ENCODE assay signal across 16 mouse cellular contexts in the genomic region with DNA sequence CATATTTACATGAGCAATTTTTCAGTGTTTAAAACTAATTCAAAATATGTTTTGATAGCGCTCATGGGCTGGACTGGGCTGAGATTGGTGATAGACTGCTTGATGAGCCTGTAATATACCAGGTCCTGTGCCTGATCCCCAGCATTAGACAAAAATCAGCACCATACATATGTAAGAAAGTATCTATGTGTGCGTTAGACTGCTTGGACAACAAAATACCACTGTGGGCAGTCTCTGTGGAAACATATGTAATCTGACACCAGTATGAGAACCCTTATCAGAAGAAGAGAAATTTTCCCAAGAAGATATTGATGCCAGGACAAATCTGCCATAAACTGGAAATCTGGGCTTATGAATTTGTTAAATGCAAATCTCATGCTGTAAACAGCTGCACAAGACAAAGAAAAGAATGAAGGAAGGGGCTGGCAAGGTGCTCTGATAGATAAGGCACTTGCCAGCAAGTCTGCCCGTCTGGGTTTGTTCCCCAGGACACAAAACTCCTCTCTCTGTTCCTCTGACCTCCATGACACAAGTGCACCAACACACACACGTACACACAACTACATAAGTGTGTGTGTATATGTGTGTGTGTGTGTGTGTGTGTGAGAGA. TPM values are rescaled to one million over a fixed set of nuclear protein-coding genes. Genes with fewer than 3 reads are reported as not detected.
DNase-seq lines count a peak whose midpoint lies in the region; ATAC-seq and TF ChIP-seq lines count a peak whose summit lies in the region.
"Had no signal": no experiment of that assay in that cellular context is flagged by ENCODE, and none has a peak within 500 bp of the region (broad histone marks: within the 10 kb centered on the region; RNA-seq: fewer than 3 reads in every experiment).

No protein-coding gene starts in this region.

- DNase-seq in heart, adult 8-10 months (ENCODE audit: low spot score) = no peak
- DNase-seq in thymus, adult 2 months = no peak
- no peak for DNase-seq in thymus, postnatal 4 days
- no peak for DNase-seq in left cerebral cortex, postnatal 14 days (ENCODE audit: low spot score in 2 of 2)
- DNase-seq: adrenal gland, postnatal 14 days; cerebellum, postnatal 36 days; lung, embryonic 14.5 days had no signal

- 33% methylated on average over 4 of the region's 4 CpGs for WGBS in heart, embryonic 14.5 days
- 50% methylated on average over 4 of the region's 4 CpGs for WGBS in thymus, adult 2 months
- 46% methylated on average over 4 of the region's 4 CpGs for WGBS in small intestine, adult 2 months

- ATAC-seq in heart, embryonic 14.5 days (ENCODE audit: insufficient number of reproducible peaks, insufficient read depth, low FRiP score, low read depth) = no peak
- ATAC-seq in granulocyte monocyte progenitor cell, adult 5-6 weeks (replicated peaks; ENCODE audit: poor library complexity, severe bottlenecking) = no peak
- ATAC-seq: midbrain, embryonic 13.5 days had no signal

- H3K9ac ChIP-seq in heart, embryonic 14.5 days (ENCODE audit: low read length) = peak overlapping the region; percentile 30
- H3K9ac ChIP-seq: embryonic facial prominence, embryonic 12.5 days; intestine, embryonic 15.5 days; lung, embryonic 14.5 days; midbrain, embryonic 13.5 days; neural tube, embryonic 13.5 days had no signal

- peak overlapping the region; percentile 41 to 71 for H3K27ac ChIP-seq in heart, embryonic 14.5 days (replicated peaks in 1 of 2; ENCODE audit: control insufficient read depth in 1 of 2, insufficient read depth in 1 of 2, low read depth in 2 of 2, low read length in 2 of 2)
- peak overlapping the region; percentile 2 for H3K27ac ChIP-seq in thymus, adult 2 months (ENCODE audit: control insufficient read depth, insufficient read depth, low read length)
- peak overlapping the region; percentile 92 for H3K27ac ChIP-seq in brown adipose tissue, adult 24 weeks (replicated peaks; ENCODE audit: low read depth, low read length)
- H3K27ac ChIP-seq in small intestine, adult 2 months (ENCODE audit: insufficient read depth, low read depth, low read length) = peak overlapping the region; percentile 41
- H3K27ac ChIP-seq: embryonic facial prominence, embryonic 12.5 days; intestine, embryonic 15.5 days; midbrain, embryonic 13.5 days; neural tube, embryonic 13.5 days; stomach, postnatal 0 days had no signal

- intact Hi-C loops in left cerebral cortex, postnatal 14 days (cut with DNase I) = no loop called here

- peak overlapping the region; percentile 14; the same call in 1 of the 2 replicates for H3K4me2 ChIP-seq in heart, embryonic 14.5 days (ENCODE audit: low read length)
- H3K4me2 ChIP-seq: embryonic facial prominence, embryonic 12.5 days; intestine, embryonic 15.5 days; lung, embryonic 14.5 days; midbrain, embryonic 13.5 days; neural tube, embryonic 13.5 days had no signal

- H3K4me1 ChIP-seq in heart, embryonic 14.5 days (ENCODE audit: control insufficient read depth in 2 of 2, insufficient read depth in 2 of 2, low read length in 2 of 2) = peaks cover 9 to 43% of the 10 kb centered on the region in 2 experiments
- H3K4me1 ChIP-seq in thymus, adult 2 months (replicated peaks; ENCODE audit: control insufficient read depth, insufficient read depth, low read length) = peaks cover 23% of the 10 kb centered on the region
- H3K4me1 ChIP-seq in brown adipose tissue, adult 24 weeks (ENCODE audit: control insufficient read depth, insufficient read depth, insufficient read length, low read length) = peaks cover 22% of the 10 kb centered on the region
- peaks cover 7% of the 10 kb centered on the region; the same call in 1 of the 2 replicates for H3K4me1 ChIP-seq in small intestine, adult 2 months (ENCODE audit: control insufficient read depth, insufficient read depth, insufficient read length, low read length)

- H3K9me3 ChIP-seq in heart, embryonic 14.5 days (ENCODE audit: control insufficient read depth, low read length) = no peaks in the 10 kb centered on the region
- H3K9me3 ChIP-seq: embryonic facial prominence, embryonic 12.5 days; intestine, embryonic 15.5 days; midbrain, embryonic 13.5 days; neural tube, embryonic 13.5 days had no signal

- H3K4me3 ChIP-seq in heart, embryonic 14.5 days (ENCODE audit: control insufficient read depth in 1 of 2, insufficient read depth in 1 of 2, low read depth in 1 of 2, low read length in 2 of 2) = no peak overlapping the region
- H3K4me3 ChIP-seq in thymus, adult 2 months (ENCODE audit: control insufficient read depth, insufficient read depth, low read length) = no peak overlapping the region; the same call in 1 of the 2 replicates
- H3K4me3 ChIP-seq in brown adipose tissue, adult 24 weeks (ENCODE audit: insufficient read depth, low read depth, low read length) = peak overlapping the region; percentile 10; the same call in 1 of the 2 replicates
- H3K4me3 ChIP-seq in small intestine, adult 2 months (ENCODE audit: low read depth, low read length) = no peak overlapping the region; the same call in 1 of the 2 replicates
- H3K4me3 ChIP-seq: embryonic facial prominence, embryonic 12.5 days; intestine, embryonic 15.5 days; midbrain, embryonic 13.5 days; neural tube, embryonic 13.5 days had no signal

- TF ChIP-seq CTCF in thymus, adult 2 months (IDR thresholded peaks at IDR 0.05; ENCODE audit: borderline replicate concordance, control insufficient read depth, extremely low read depth, insufficient read depth, low read length, poor library complexity) = no peak
- TF ChIP-seq CTCF in small intestine, adult 2 months (IDR thresholded peaks at IDR 0.05; ENCODE audit: extremely low read depth, insufficient read length, insufficient replicate concordance, low read depth, low read length) = no peak

- TF ChIP-seq POLR2A in thymus, adult 2 months (IDR thresholded peaks at IDR 0.05; ENCODE audit: control insufficient read depth, extremely low read depth, insufficient read depth, low read length, poor library complexity) = no peak
- TF ChIP-seq POLR2A in small intestine, adult 2 months (IDR thresholded peaks at IDR 0.05; ENCODE audit: low read depth, low read length) = no peak

- H3K36me3 ChIP-seq in heart, embryonic 14.5 days (ENCODE audit: control insufficient read depth, insufficient read depth, low read length) = no peaks in the 10 kb centered on the region
- H3K36me3 ChIP-seq in thymus, adult 2 months (ENCODE audit: control insufficient read depth, insufficient read depth, low read length) = no peaks in the 10 kb centered on the region
- no peaks in the 10 kb centered on the region for H3K36me3 ChIP-seq in small intestine, adult 2 months (ENCODE audit: control insufficient read depth, insufficient read depth, low read length)
- H3K36me3 ChIP-seq: embryonic facial prominence, embryonic 12.5 days; intestine, embryonic 15.5 days; midbrain, embryonic 13.5 days; neural tube, embryonic 13.5 days had no signal

- H3K27me3 ChIP-seq in heart, embryonic 14.5 days (ENCODE audit: control insufficient read depth, insufficient read depth, low read length) = no peaks in the 10 kb centered on the region
- no peaks in the 10 kb centered on the region for H3K27me3 ChIP-seq in thymus, adult 2 months (ENCODE audit: control insufficient read depth, insufficient read depth, low read length)
- no peaks in the 10 kb centered on the region for H3K27me3 ChIP-seq in small intestine, adult 2 months (ENCODE audit: control insufficient read depth, insufficient read depth, low read length)
- H3K27me3 ChIP-seq: embryonic facial prominence, embryonic 12.5 days; intestine, embryonic 15.5 days; midbrain, embryonic 13.5 days; neural tube, embryonic 13.5 days had no signal

RNA-seq across cellular contexts. Expression of a gene that starts 47.8 kb away (rescaled TPM):
- polyA plus RNA-seq in heart, embryonic 14.5 days (2014; fragmentation: Nextera tagmentation; extraction: Ambion mirVana) = 7.3 and 8.0 TPM in 2 replicates
- total RNA-seq in heart, adult 8-10 months (2022) = 10 to 100 TPM; 28.3 to 34.8 (median 32.0) TPM
- polyA plus RNA-seq in thymus, adult 2 months (2012; rRNA removed) = 8.7 and 9.7 TPM in 2 replicates
- polyA plus RNA-seq in brown adipose tissue, adult 24 weeks (2012; ENCODE audit: insufficient read depth, insufficient read length, missing spikeins) = 6.6 and 8.9 TPM in 2 replicates
- polyA plus RNA-seq in small intestine, adult 2 months (2012; rRNA removed) = 3.5 and 8.5 TPM in 2 replicates
- total RNA-seq in granulocyte monocyte progenitor cell, adult 5-6 weeks (2014; fragmentation: Nextera tagmentation) = 17.4 and 19.4 TPM in 2 replicates
- 15.5 and 21.0 TPM in 2 replicates for total RNA-seq in granulocyte monocyte progenitor cell, adult 5-6 weeks (2017)
- 100 to 1,000 TPM; 102 to 103 TPM for total RNA-seq in left cerebral cortex, postnatal 14 days (2021)

Comparison
In these comparisons a context has a peak if more than half of its experiments do, and no peak if none do; other contexts are left out.
1. H3K27ac ChIP-seq: peak in every context shown above with its lines; median percentile 92 in brown adipose tissue, adult 24 weeks; 56 in heart, embryonic 14.5 days; 41 in small intestine, adult 2 months; 2 in thymus, adult 2 months.